Mouse (Mus musculus) right cerebral cortex, postnatal 14 days (tissue): ENCODE measurements at regions not wholly inside any gene's neighbourhood (a gene's known extent, or its start where the extent isn't known, plus 50 kb on each side); places are given as distances from the start of the nearest gene placed in this dataset.

Experiments used
- DNase-seq: peaks from one replicate; pipeline ENCODE4 v3.0.0; 2022

GRCm38 (mm10) chr13:106738011-106738410 lies 198.7 kb downstream of the Ipo11 start:
- DNase-seq: no peak

GRCm38 (mm10) chr13:106734323-106734722 lies 202.4 kb downstream of the Ipo11 start:
- DNase-seq: no peak

- no peak for DNase-seq
Observed at GRCm38 (mm10) chr13:106732906-106733305, 203.9 kb downstream of the Ipo11 start.

GRCm38 (mm10) chr13:106723315-106723714 lies 213.4 kb downstream of the Ipo11 start:
- no peak for DNase-seq

GRCm38 (mm10) chr13:106721167-106721566 lies 215.6 kb downstream of the Ipo11 start:
- no peak for DNase-seq

GRCm38 (mm10) chr13:106715771-106716170 lies 221.0 kb downstream of the Ipo11 start:
- peak; percentile 31 for DNase-seq

- DNase-seq: no peak
Observed at GRCm38 (mm10) chr13:106715234-106715633, 221.5 kb downstream of the Ipo11 start.

GRCm38 (mm10) chr13:106710580-106710979 lies 226.2 kb downstream of the Ipo11 start:
- no peak for DNase-seq

GRCm38 (mm10) chr13:106700376-106700775 lies 236.4 kb downstream of the Ipo11 start:
- DNase-seq: no peak

GRCm38 (mm10) chr13:106699957-106700356 lies 236.8 kb downstream of the Ipo11 start:
- no peak for DNase-seq

GRCm38 (mm10) chr13:106691787-106692571 lies 244.8 kb downstream of the Ipo11 start:
- no peak for DNase-seq

GRCm38 (mm10) chr13:106690125-106690524 lies 246.6 kb downstream of the Ipo11 start:
- no peak for DNase-seq

GRCm38 (mm10) chr13:106689618-106690017 lies 247.1 kb downstream of the Ipo11 start:
- no peak for DNase-seq

- no peak for DNase-seq
Observed at GRCm38 (mm10) chr13:106689051-106689450, 247.7 kb downstream of the Ipo11 start.

GRCm38 (mm10) chr13:106669665-106670064 lies 267.1 kb downstream of the Ipo11 start:
- no peak for DNase-seq

GRCm38 (mm10) chr13:106662195-106662594 lies 274.6 kb downstream of the Ipo11 start:
- DNase-seq: no peak

GRCm38 (mm10) chr13:106649363-106649762 lies 287.4 kb downstream of the Ipo11 start:
- no peak for DNase-seq

GRCm38 (mm10) chr13:106643302-106643975 lies 293.3 kb downstream of the Ipo11 start:
- DNase-seq: no peak

- DNase-seq: no peak
Observed at GRCm38 (mm10) chr13:106638706-106639385, 297.9 kb downstream of the Ipo11 start.

GRCm38 (mm10) chr13:106591729-106592128 lies 345.0 kb downstream of the Ipo11 start:
- no peak for DNase-seq

- no peak for DNase-seq
Observed at GRCm38 (mm10) chr13:106567658-106568359, 368.9 kb downstream of the Ipo11 start.

- no peak for DNase-seq
Observed at GRCm38 (mm10) chr13:106562588-106562987, 374.2 kb downstream of the Ipo11 start.

- no peak for DNase-seq
Observed at GRCm38 (mm10) chr13:106562161-106562560, 374.6 kb downstream of the Ipo11 start.
